Mouse (Mus musculus): ENCODE measurements around the gene Slc5a2.

Slc5a2 gene

DNA sequence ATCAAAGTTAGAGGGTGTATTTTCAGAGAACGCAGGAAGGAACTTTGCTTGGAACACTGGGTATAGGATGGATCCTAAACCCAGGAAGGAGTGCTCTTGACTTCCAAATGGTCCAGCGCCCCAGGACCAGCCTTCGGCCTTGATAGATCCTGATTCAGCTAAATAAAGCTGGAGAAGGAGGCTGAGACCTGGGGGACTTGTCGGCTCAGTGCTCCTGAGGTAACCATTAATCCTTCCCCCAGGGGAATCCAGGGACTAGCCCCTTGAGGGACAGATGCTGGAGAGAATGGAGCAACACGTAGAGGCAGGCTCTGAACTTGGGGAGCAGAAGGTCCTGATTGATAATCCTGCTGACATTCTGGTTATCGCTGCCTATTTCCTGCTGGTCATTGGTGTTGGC, at the start of gene Slc5a2:
Slc5a2 (plus strand) TSS at position 247 of the 400 bp plus-strand sequence.
- POLR2A ChIA-PET, result no interaction called here

DNA sequence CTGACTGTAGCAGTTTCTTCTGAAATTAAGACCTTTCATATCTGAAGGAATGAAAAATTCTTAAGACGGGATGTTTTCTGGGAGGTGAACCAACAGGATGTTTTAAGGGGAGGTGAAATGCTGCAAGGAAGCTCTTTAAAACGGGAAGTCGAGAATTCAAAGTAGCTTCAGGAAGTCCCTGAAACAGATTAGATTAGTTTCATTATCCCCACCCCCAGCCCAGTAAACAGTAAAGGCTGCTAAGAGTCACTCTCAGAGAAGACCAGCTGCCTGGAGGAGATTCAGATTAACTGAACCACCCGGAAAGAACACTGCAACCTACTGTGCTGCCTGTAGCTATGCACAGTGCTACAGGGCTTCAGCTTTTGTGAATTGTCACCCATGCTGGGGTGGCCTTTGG, 45.5 kb upstream of the Slc5a2 start:
- ChIA-PET CTCF (no interaction called here), POLR2A (interaction anchor here in 2 of 4 experiments (0.7 to 1.1 kb wide), 3 partner anchors 11 to 226 kb away, joined by 3 read pairs; partner anchors contain the start of genes Armc5 (in 1 of the 2) and Pycard (in 1 of the 2))

More for the DNA sequence above, at the start of gene Slc5a2:
- CTCF ChIA-PET, result no interaction called here

DNA sequence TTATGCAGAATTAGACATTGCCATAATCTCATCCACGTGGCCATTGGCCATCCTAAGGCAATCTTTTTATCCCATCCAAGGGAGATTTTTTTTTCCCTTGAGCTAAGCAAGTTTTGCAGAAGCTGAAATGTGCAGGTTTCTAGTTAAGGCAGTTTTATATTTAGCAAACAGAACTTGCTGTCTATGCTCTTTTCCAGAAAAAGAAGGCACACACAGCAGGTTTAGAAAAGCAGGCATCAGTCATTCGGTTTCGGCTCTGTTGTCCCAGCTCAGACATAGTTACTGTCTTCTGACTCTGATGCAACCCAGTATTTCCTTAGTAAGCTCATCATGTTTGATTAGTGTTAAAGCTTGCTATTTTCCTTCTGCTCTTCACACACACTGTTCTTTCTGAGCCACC, 44.5 kb upstream of the Slc5a2 start:
- POLR2A ChIA-PET, result interaction anchor here in 2 of 4 experiments (0.6 to 1.1 kb wide), 4 partner anchors 10 to 253 kb away, joined by 3 read pairs; partner anchors contain the start of gene Pycard (in 1 of the 2)
- CTCF ChIA-PET, result interaction anchor here in 2 of 4 experiments (0.6 to 0.7 kb wide), 2 partner anchors 544 kb away, joined by 3 read pairs; no protein-coding TSS in a partner anchor

DNA sequence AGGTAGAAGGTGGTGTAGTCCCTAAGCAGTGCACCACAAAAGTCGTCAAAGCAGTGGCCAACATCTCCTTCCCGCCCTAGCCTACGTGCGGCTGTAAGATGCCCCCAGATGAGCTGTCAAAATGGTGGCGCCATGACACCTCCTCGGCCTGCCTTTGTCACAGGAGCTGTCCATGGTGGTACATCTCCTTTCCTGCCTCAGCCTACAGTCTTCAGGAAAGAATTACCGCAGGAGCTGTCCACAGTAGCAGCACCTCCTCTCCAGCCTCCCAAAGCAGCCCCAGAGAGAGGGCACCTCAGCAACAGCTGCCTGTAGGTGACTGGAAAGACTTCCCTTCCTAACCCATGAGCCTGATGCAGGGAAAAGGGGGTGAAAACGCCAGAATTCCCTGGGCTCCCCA, 33.7 kb upstream of the Slc5a2 start:
- CTCF ChIA-PET, result interaction anchor here in 3 of 4 experiments (0.6 to 1.4 kb wide), 6 partner anchors 36 to 177 kb away, joined by 3 to 11 read pairs (median 4); no protein-coding TSS in a partner anchor
- POLR2A ChIA-PET, result interaction anchor here in 3 of 4 experiments (0.7 to 2.0 kb wide), 14 partner anchors 9 to 312 kb away, joined by 3 to 8 read pairs (median 3); partner anchors contain the start of genes Fus (in 2 of the 3), Tial1 (in 2 of the 3) and Pycard (in 1 of the 3)

DNA sequence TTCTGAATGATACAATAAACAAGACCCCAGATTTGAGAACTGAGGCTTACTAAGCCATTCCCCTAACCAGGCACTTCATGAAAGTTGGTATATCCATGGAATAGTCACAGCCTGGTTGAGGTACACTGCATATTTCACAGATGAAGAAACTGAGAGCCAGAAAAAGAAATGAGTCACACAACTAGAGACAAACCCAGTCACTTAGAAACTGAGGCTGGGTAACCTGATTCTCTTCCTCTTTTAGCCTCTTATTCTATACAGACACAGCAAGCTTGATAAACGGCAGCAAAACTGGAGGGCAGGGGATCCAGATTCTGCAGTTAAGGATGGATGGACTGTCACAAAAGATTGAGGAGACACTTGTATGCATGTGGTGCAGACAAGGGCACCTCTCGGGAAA, 30.7 kb upstream of the Slc5a2 start:
- POLR2A ChIA-PET, result no interaction called here
- CTCF ChIA-PET, result no interaction called here

DNA sequence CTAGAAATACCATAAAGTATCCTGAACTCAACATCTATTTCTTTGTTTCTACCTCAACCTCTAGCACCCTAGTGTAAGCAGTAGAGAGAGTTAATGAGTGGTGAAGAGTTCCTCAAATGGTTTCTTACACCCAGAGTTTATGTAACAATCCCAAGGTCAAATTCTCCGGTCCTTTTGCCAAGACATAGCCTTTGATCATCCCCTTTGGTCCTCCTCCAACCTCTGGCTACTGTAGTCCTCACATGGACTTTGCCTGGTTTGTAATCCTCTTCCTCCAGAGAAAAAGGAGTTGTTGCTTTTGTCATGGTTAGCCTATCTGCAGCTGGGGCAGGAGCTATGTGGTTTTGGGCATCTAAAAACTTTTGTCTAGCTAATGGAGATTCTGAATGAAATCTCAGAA, 30.0 kb upstream of the Slc5a2 start:
- ChIA-PET CTCF (no interaction called here), POLR2A (no interaction called here)

DNA sequence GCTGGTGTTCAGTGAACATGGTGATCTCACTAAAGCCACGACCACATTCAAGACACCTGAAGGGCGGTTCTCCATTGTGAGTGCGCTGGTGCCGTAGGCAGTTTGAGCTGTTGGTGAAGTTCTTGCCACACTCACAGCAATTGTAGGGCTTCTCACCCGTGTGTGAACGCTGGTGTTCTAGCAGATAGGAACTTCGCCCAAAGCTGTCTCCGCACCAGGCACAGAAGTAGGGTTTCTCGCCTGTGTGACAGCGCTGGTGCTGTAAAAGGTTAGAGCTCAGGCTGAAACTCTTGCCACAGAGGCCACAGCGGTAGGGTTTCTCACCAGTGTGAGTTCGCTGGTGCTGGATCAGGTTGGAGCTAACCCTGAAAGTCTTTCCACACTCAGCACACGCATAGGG, 29.0 kb upstream of the Slc5a2 start:
- CTCF ChIA-PET, result interaction anchor here (0.6 to 2.5 kb wide), 14 partner anchors 9 to 850 kb away, joined by 3 to 15 read pairs (median 4); no protein-coding TSS in a partner anchor

DNA sequence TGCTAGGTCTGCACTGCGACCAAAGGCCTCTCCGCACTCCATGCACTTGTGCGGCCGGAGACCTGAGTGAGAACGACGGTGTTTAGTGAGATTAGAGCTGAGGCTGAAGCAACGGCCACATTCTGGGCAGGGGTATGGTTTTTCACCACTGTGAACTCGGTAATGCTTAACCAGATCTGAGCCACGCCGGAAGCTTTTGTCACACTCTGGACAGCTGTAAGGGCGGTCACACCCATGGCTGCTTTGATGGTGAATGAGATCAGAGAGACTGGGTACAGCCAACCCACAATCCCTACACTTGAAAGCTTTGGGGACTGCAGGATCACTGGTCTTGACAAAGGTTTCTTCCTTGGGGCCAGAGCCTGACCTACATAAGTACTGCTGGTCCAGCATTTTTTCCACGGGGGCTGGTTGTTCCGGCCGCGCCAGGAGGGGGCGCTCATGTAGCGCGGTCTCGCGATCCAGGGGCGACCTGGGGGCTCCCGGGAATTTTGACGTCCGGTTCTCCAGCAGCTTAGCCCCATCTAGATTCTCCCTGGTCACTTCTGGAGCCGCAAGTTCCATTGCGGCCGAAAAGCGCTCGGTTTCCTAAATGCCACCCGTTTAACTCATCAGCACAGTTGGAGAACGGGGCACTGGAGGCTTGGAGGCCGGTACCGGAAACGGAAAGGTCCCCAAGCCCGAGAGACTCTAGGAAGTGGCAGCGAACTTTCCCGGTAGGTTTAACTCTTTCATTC, 28.4 kb upstream of the Slc5a2 start, which contains the start of gene Armc5:
Armc5 (plus strand) TSS at position 487 of the 737 bp plus-strand sequence.
- ChIA-PET POLR2A (interaction anchor here in 3 of 4 experiments (0.7 to 2.9 kb wide), 26 partner anchors 10 to 324 kb away, joined by 3 to 17 read pairs (median 4); partner anchors contain the start of genes Pycard (in 3 of the 3), Tial1 (in 2 of the 3), Bag3 (in 1 of the 3) and Fus (in 1 of the 3)), CTCF (interaction anchor here in 3 of 4 experiments (0.6 to 2.5 kb wide), 18 partner anchors 10 to 851 kb away, joined by 3 to 15 read pairs (median 4); partner anchors contain the start of genes BC017158 (in 1 of the 3), Gm21974 (in 1 of the 3), Tial1 (in 1 of the 3) and Vkorc1 (in 1 of the 3))

More for the DNA sequence above, 29.0 kb upstream of the Slc5a2 start:
- POLR2A ChIA-PET, result interaction anchor here in 3 of 4 experiments (0.6 to 2.9 kb wide), 14 partner anchors 16 to 494 kb away, joined by 3 to 17 read pairs (median 3); partner anchors contain the start of genes Bag3 (in 1 of the 3), Fus (in 1 of the 3), Pycard (in 1 of the 3) and Tial1 (in 1 of the 3)

DNA sequence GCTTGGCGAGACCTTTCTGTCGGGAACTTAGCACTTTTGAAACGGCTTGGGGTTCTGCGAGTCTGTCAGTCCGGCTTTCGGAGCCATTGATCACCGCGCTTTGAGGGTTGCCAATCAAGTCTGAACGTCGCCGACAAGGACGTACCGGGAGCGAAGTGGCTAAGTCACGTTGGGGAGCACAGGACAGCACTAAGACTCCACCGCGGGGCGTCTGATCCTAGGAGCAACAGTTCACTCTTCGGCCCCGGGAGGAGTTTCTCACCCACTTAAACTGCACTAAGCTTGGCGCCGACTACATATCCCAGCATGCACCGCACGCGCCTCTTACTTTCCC, 27.9 kb upstream of the Slc5a2 start:
- ChIA-PET POLR2A (interaction anchor here in 3 of 4 experiments (0.7 to 2.9 kb wide), 42 partner anchors 9 to 529 kb away, joined by 3 to 17 read pairs (median 4); partner anchors contain the start of genes Pycard (in 3 of the 3), Fus (in 2 of the 3), BC017158 (in 1 of the 3) and Bag3 (in 1 of the 3)), CTCF (interaction anchor here in 2 of 4 experiments (0.6 to 2.5 kb wide), 16 partner anchors 10 to 563 kb away, joined by 3 to 15 read pairs (median 4); partner anchors contain the start of genes BC017158 (in 1 of the 2), Gm21974 (in 1 of the 2), Pycard (in 1 of the 2) and Tial1 (in 1 of the 2))

DNA sequence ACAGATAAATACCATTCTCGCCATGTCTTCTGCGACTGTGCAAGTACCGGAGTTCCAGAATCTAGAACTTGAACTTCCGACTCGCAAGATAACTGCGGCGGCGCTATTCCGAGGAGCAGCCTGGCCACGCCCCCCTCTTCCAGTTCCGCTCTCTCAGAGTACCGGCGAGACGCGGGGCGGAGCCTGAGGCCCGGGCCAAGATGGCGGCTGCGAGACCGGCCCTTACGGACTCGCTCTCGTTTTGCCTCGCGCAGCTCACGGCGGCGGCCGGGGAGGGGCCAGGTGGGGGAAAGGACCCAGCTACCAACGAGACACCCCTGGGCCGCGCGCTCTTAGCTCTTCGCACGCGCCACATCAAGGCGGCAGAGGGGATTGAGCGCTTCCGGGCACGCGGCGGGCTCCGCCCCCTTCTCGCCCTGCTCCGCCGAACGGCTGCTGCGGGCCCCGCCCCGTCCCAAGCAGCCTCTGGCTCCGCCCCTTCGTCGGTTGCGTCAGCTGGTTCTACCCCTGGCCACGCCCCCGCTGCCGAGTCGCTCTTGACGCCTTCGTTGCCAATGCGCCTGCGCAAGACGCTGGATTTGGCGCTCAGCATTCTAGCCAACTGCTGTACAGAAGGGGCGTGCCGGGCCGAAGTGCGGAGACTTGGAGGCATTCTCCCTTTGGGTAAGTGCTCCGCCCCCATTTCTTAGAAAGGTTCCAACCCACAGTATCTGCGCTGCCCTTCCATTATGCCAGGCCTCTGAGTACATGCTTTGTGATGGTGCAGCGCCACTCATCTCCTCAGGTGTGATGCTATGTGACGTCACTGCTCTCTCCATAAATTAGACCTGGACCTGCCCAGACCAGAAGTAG, 27.3 kb upstream of the Slc5a2 start, which contains the start of gene 9130023H24Rik:
9130023H24Rik (minus strand) TSS at position 105 of the 852 bp plus-strand sequence.
- ChIA-PET POLR2A (interaction anchor here in 3 of 4 experiments (0.6 to 2.9 kb wide), 43 partner anchors 9 to 530 kb away, joined by 3 to 17 read pairs (median 4); partner anchors contain the start of genes Pycard (in 3 of the 3), Fus (in 2 of the 3), BC017158 (in 1 of the 3) and Bag3 (in 1 of the 3)), CTCF (interaction anchor here in 2 of 4 experiments (0.6 to 2.5 kb wide), 12 partner anchors 11 to 563 kb away, joined by 3 to 15 read pairs (median 4); partner anchors contain the start of genes BC017158 (in 1 of the 2), Gm21974 (in 1 of the 2), Pycard (in 1 of the 2) and Tial1 (in 1 of the 2))

DNA sequence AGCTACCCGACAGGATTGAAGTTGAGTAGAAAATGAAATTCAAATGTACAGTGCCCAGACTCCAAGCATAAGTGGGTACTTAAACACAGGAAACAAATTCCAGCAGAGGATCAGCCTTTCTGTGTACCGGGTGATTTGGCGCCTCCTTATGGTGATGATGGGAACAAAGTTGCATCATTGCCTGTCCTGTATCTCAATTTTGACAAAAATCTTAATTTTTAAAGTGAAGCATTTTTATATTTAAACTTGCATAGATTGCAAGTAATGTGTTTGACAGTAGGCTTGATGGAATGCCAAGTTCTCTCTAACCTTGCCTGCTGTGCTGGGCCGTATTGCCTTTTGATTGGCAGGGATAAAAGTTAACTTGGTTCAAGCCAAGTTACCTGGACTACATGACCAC, 26.5 kb upstream of the Slc5a2 start:
- CTCF ChIA-PET, result interaction anchor here in 1 of 4 experiments (1.6 kb wide), 1 partner anchor 59 kb away, joined by 4 read pairs; the partner anchor contains the start of gene BC017158
- POLR2A ChIA-PET, result interaction anchor here in 1 of 4 experiments (1.2 to 2.9 kb wide), 6 partner anchors 8 to 296 kb away, joined by 3 to 17 read pairs (median 5); partner anchors contain the start of genes Fus, Pycard and Tgfb1i1

DNA sequence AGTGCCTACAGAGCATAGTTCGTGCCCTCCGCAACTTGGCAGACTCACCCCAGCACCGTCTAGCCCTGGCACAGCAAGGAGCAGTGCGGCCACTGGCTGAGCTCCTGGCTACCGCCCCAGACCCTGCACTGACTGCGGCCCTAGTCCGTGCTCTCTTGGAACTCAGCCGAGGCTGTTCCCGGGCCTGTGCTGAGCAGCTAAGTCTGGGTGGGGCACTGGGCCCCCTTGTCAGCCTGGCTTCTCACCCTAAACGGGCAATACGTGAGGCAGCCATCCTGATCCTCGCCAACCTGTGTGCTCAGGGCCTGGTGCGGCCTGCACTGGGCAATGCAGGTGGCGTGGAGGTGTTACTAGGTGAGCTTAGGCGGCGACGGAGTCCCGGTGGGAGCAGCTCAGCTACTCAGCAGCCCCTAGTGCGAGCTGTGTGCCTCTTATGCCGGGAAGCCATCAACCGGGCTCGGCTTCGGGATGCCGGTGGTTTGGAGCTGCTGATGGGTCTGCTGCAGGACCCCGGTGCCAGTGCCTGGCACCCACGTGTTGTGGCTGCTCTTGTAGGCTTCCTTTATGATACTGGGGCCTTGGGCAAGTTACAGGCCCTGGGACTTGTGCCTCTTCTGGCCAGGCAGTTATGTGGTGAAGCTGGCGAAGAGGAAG, 25.2 kb upstream of the Slc5a2 start:
- ChIA-PET CTCF (interaction anchor here (0.6 to 1.4 kb wide), 7 partner anchors 12 to 333 kb away, joined by 3 to 8 read pairs (median 4); no protein-coding TSS in a partner anchor), POLR2A (interaction anchor here in 2 of 4 experiments (0.5 to 2.1 kb wide), 12 partner anchors 9 to 273 kb away, joined by 3 to 8 read pairs (median 4); partner anchors contain the start of genes Fus (in 1 of the 2) and Tial1 (in 1 of the 2))

DNA sequence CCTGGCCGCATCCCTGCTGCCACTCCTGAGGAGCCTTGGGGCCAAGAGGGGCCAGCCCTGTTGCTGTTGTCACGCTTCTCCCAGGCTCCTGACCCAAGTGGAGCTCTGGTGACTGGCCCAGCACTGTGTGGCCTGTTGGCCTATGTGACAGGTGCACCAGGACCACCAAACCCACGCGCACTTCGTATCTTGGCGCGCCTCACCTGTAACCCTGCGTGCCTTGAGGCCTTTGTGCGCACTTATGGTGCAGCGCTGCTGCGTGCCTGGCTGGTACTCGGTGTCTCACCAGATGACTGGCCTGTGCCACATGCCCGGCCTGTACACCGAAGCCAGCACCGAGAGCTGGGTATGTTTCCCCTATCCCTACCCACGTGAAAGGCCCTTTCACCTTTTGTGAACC, 23.1 kb upstream of the Slc5a2 start:
- ChIA-PET POLR2A (interaction anchor here in 2 of 4 experiments (1.0 to 1.2 kb wide), 2 partner anchors 9 to 10 kb away, joined by 3 to 5 read pairs; no protein-coding TSS in a partner anchor), CTCF (no interaction called here)

DNA sequence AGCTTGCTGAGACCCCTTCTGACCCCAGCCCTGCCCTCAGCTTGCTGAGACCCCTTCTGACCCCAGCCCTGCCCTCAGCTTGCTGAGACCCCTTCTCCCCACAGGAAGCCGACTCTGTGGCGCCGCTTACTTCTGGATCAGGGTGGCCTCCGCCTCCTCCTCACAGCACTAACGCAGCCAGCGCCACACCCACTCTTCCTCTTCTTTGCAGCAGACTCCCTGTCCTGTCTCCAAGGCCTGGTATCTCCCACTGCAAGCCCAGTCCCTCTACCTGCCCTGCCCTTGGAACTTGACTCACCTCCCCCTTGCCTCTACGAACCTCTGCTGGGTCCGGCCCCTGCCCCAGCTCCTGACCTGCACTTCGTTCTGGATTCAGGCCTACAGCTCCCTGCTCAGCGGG, 21.5 kb upstream of the Slc5a2 start:
- POLR2A ChIA-PET, result interaction anchor here in 3 of 4 experiments (0.6 to 1.7 kb wide), 4 partner anchors 12 to 651 kb away, joined by 3 to 4 read pairs (median 3); no protein-coding TSS in a partner anchor
- CTCF ChIA-PET, result interaction anchor here in 1 of 4 experiments (0.7 kb wide), 1 partner anchor 101 kb away, joined by 3 read pairs; no protein-coding TSS in a partner anchor

DNA sequence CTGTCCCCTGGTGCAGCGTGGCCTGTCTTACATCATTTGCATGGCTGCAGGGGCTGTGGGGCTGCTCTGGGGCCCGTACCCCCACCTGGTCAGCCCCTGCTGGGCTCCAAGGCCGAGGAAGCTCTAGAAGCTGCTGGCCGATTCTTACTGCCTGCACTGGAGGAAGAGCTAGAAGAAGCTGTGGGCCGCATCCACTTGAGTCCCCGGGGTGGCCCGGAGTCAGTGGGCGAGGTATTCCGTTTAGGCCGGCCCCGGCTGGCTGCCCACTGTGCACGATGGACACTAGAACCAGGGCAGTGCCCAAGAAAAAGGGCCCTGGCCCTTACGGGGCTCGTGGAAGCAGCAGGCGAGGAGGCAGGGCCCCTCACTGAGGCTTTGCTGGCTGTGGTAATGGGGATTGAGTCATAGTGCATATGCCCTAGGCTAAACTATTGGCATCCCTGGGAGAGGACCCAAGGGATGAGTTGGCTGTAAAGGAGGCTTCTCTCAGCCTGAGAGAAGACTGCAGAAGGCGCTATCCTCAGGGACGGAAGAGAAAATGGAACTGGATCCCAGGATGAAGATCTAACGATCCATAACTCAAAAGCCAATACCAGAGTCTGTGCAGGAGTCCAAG, 20.9 kb upstream of the Slc5a2 start:
- ChIA-PET CTCF (interaction anchor here in 1 of 4 experiments (0.7 kb wide), 1 partner anchor 101 kb away, joined by 3 read pairs; no protein-coding TSS in a partner anchor), POLR2A (interaction anchor here in 3 of 4 experiments (0.5 to 1.7 kb wide), 7 partner anchors 13 to 652 kb away, joined by 3 to 4 read pairs (median 3); no protein-coding TSS in a partner anchor)

DNA sequence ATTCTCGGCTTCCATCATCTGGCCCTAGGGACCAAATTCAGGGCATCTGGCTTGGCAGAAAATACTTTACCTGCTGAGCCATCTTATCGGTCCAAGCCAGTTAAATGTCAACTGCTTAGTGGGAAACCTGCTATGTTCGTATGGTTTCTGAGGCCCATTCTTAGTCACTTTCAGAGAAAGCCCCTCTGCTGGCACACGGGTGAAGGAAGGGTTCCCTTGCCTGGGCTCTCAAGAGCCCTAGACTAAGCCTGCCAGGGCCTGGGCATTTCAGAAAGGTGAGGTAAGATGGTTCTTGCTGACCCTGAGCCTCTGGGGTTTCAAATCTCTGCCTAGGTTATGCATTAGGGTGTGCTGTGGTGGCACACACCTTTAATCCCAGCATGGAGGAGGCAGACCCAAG, 19.9 kb upstream of the Slc5a2 start:
- POLR2A ChIA-PET, result interaction anchor here in 1 of 4 experiments (1.7 kb wide), 1 partner anchor 31 kb away, joined by 3 read pairs; no protein-coding TSS in a partner anchor

More for the DNA sequence above, 19.9 kb upstream of the Slc5a2 start:
- CTCF ChIA-PET, result interaction anchor here in 1 of 4 experiments (1.9 kb wide), 1 partner anchor 99 kb away, joined by 8 read pairs; no protein-coding TSS in a partner anchor
